Mouse (Mus musculus): Measurements from ENCODE around the gene Kcnt2. TPM values are rescaled to one million over a fixed set of nuclear protein-coding genes. Genes with fewer than 3 reads are reported as not detected.

Kcnt2 gene
- polyA plus RNA-seq, 1 experiment from 2014 or later = 2.6 TPM

GRCm38 (mm10) chr1:140491406-140491805, 245.4 kb downstream of the Kcnt2 start:
- Histone ChIP-seq H3K9ac (replicated peaks) (no peak overlapping the region), H3K27me3 (no peaks in the 10 kb centered on the region), H3K4me3 (replicated peaks) (no peak overlapping the region), H3K36me3 (no peaks in the 10 kb centered on the region), H3K27ac (0 out of 2 replicates have a peak overlapping the region, but pooled peaks have one; percentile 20), H3K9me3 (no peaks in the 10 kb centered on the region), H3K4me2 (no peak overlapping the region), H3K4me1 (replicated peaks) (peaks cover 9% of the 10 kb centered on the region; the same call in 1 of the 2 replicates)
- no peak for ATAC-seq (ENCODE audit: insufficient number of reproducible peaks, insufficient read depth, low FRiP score, low TSS enrichment, low read depth)
- WGBS = 89% methylated on average over 1 of the region's 1 CpGs

- Histone ChIP-seq H3K27me3 (no peaks in the 10 kb centered on the region), H3K4me2 (no peak overlapping the region), H3K9ac (replicated peaks) (no peak overlapping the region), H3K9me3 (no peaks in the 10 kb centered on the region), H3K27ac (no peak overlapping the region), H3K4me1 (replicated peaks) (peaks cover 9% of the 10 kb centered on the region; the same call in 1 of the 2 replicates), H3K4me3 (replicated peaks) (no peak overlapping the region), H3K36me3 (no peaks in the 10 kb centered on the region)
- no peak for ATAC-seq (ENCODE audit: insufficient number of reproducible peaks, insufficient read depth, low FRiP score, low TSS enrichment, low read depth)
- WGBS = 77% methylated on average over 2 of the region's 2 CpGs
Measured at GRCm38 (mm10) chr1:140492237-140492636, 246.3 kb downstream of the Kcnt2 start.

- Histone ChIP-seq H3K27ac (no peak overlapping the region), H3K9me3 (no peaks in the 10 kb centered on the region), H3K9ac (replicated peaks) (no peak overlapping the region), H3K4me3 (replicated peaks) (no peak overlapping the region), H3K4me2 (no peak overlapping the region), H3K36me3 (no peaks in the 10 kb centered on the region), H3K27me3 (no peaks in the 10 kb centered on the region), H3K4me1 (replicated peaks) (no peaks in the 10 kb centered on the region)
- no peak for ATAC-seq (ENCODE audit: insufficient number of reproducible peaks, insufficient read depth, low FRiP score, low TSS enrichment, low read depth)
Measured at GRCm38 (mm10) chr1:140513451-140513850, 267.5 kb downstream of the Kcnt2 start.

- 36% methylated on average over 4 of the region's 4 CpGs for WGBS
- H3K9me3 ChIP-seq = no peaks in the 10 kb centered on the region
- H3K27me3 ChIP-seq = no peaks in the 10 kb centered on the region
- no peak overlapping the region for H3K4me2 ChIP-seq
- H3K9ac ChIP-seq (replicated peaks) = no peak overlapping the region
- H3K4me3 ChIP-seq (replicated peaks) = no peak overlapping the region
- ATAC-seq (ENCODE audit: insufficient number of reproducible peaks, insufficient read depth, low FRiP score, low TSS enrichment, low read depth) = no peak
- no peak overlapping the region for H3K27ac ChIP-seq
- no peaks in the 10 kb centered on the region for H3K36me3 ChIP-seq
- no peaks in the 10 kb centered on the region for H3K4me1 ChIP-seq (replicated peaks)
Measured at GRCm38 (mm10) chr1:140531285-140531908, 285.4 kb downstream of the Kcnt2 start.

GRCm38 (mm10) chr1:140534849-140535248, 288.9 kb downstream of the Kcnt2 start:
- no peaks in the 10 kb centered on the region for H3K27me3 ChIP-seq

GRCm38 (mm10) chr1:140542066-140542465, 296.1 kb downstream of the Kcnt2 start:
- ATAC-seq (ENCODE audit: insufficient number of reproducible peaks, insufficient read depth, low FRiP score, low TSS enrichment, low read depth) = no peak
- WGBS = 82% methylated on average over 3 of the region's 3 CpGs

More at GRCm38 (mm10) chr1:140534849-140535248, 288.9 kb downstream of the Kcnt2 start:
- no peak overlapping the region for H3K4me3 ChIP-seq (replicated peaks)
- no peak for ATAC-seq (ENCODE audit: insufficient number of reproducible peaks, insufficient read depth, low FRiP score, low TSS enrichment, low read depth)
- no peaks in the 10 kb centered on the region for H3K9me3 ChIP-seq
- no peak overlapping the region for H3K9ac ChIP-seq (replicated peaks)
- no peaks in the 10 kb centered on the region for H3K36me3 ChIP-seq
- H3K4me1 ChIP-seq (replicated peaks) = no peaks in the 10 kb centered on the region
- no peak overlapping the region for H3K4me2 ChIP-seq
- H3K27ac ChIP-seq = no peak overlapping the region

GRCm38 (mm10) chr1:140548711-140549110, 302.8 kb downstream of the Kcnt2 start:
- no peak overlapping the region for H3K9ac ChIP-seq (replicated peaks)
- H3K4me2 ChIP-seq = no peak overlapping the region
- H3K27me3 ChIP-seq = no peaks in the 10 kb centered on the region
- H3K4me1 ChIP-seq (replicated peaks) = no peaks in the 10 kb centered on the region
- no peak overlapping the region for H3K4me3 ChIP-seq (replicated peaks)
- no peaks in the 10 kb centered on the region for H3K9me3 ChIP-seq
- ATAC-seq (ENCODE audit: insufficient number of reproducible peaks, insufficient read depth, low FRiP score, low TSS enrichment, low read depth) = no peak
- H3K36me3 ChIP-seq = no peaks in the 10 kb centered on the region
- no peak overlapping the region for H3K27ac ChIP-seq

More at GRCm38 (mm10) chr1:140542066-140542465, 296.1 kb downstream of the Kcnt2 start:
- Histone ChIP-seq H3K36me3 (no peaks in the 10 kb centered on the region), H3K27me3 (no peaks in the 10 kb centered on the region), H3K9ac (replicated peaks) (no peak overlapping the region), H3K4me1 (replicated peaks) (no peaks in the 10 kb centered on the region), H3K27ac (no peak overlapping the region), H3K4me3 (replicated peaks) (no peak overlapping the region), H3K9me3 (no peaks in the 10 kb centered on the region), H3K4me2 (no peak overlapping the region)

- Histone ChIP-seq H3K27ac (no peak overlapping the region), H3K9me3 (no peaks in the 10 kb centered on the region), H3K36me3 (no peaks in the 10 kb centered on the region), H3K9ac (replicated peaks) (no peak overlapping the region), H3K4me2 (no peak overlapping the region), H3K27me3 (no peaks in the 10 kb centered on the region), H3K4me3 (replicated peaks) (no peak overlapping the region), H3K4me1 (replicated peaks) (no peaks in the 10 kb centered on the region)
- no peak for ATAC-seq (ENCODE audit: insufficient number of reproducible peaks, insufficient read depth, low FRiP score, low TSS enrichment, low read depth)
Measured at GRCm38 (mm10) chr1:140560801-140561200, 314.8 kb downstream of the Kcnt2 start.

- no peak overlapping the region for H3K9ac ChIP-seq (replicated peaks)
- 80% methylated on average over 7 of the region's 7 CpGs for WGBS
- ATAC-seq (ENCODE audit: insufficient number of reproducible peaks, insufficient read depth, low FRiP score, low TSS enrichment, low read depth) = no peak
Measured at GRCm38 (mm10) chr1:140572141-140572540, 326.2 kb downstream of the Kcnt2 start.

GRCm38 (mm10) chr1:140578607-140579006, 332.6 kb downstream of the Kcnt2 start:
- Histone ChIP-seq H3K4me1 (replicated peaks) (no peaks in the 10 kb centered on the region), H3K27ac (no peak overlapping the region), H3K36me3 (no peaks in the 10 kb centered on the region), H3K4me2 (no peak overlapping the region), H3K27me3 (no peaks in the 10 kb centered on the region), H3K9me3 (no peaks in the 10 kb centered on the region), H3K9ac (replicated peaks) (no peak overlapping the region), H3K4me3 (replicated peaks) (no peak overlapping the region)
- 81% methylated on average over 3 of the region's 3 CpGs for WGBS
- ATAC-seq (ENCODE audit: insufficient number of reproducible peaks, insufficient read depth, low FRiP score, low TSS enrichment, low read depth) = no peak

More at GRCm38 (mm10) chr1:140572141-140572540, 326.2 kb downstream of the Kcnt2 start:
- Histone ChIP-seq H3K4me3 (replicated peaks) (no peak overlapping the region), H3K27me3 (no peaks in the 10 kb centered on the region), H3K9me3 (no peaks in the 10 kb centered on the region), H3K36me3 (no peaks in the 10 kb centered on the region), H3K4me2 (no peak overlapping the region), H3K4me1 (replicated peaks) (no peaks in the 10 kb centered on the region), H3K27ac (no peak overlapping the region)

GRCm38 (mm10) chr1:140588302-140588701, 342.3 kb downstream of the Kcnt2 start:
- no peaks in the 10 kb centered on the region for H3K27me3 ChIP-seq
- H3K27ac ChIP-seq = no peak overlapping the region
- H3K4me3 ChIP-seq (replicated peaks) = no peak overlapping the region
- WGBS = 73% methylated on average over 3 of the region's 3 CpGs
- no peak for ATAC-seq (ENCODE audit: insufficient number of reproducible peaks, insufficient read depth, low FRiP score, low TSS enrichment, low read depth)
- no peaks in the 10 kb centered on the region for H3K4me1 ChIP-seq (replicated peaks)
- H3K4me2 ChIP-seq = no peak overlapping the region
- H3K9me3 ChIP-seq = no peaks in the 10 kb centered on the region
- no peak overlapping the region for H3K9ac ChIP-seq (replicated peaks)
- H3K36me3 ChIP-seq = no peaks in the 10 kb centered on the region

GRCm38 (mm10) chr1:140608765-140609297, 362.9 kb downstream of the Kcnt2 start:
- Histone ChIP-seq H3K27ac (no peak overlapping the region), H3K27me3 (no peaks in the 10 kb centered on the region), H3K4me1 (replicated peaks) (no peaks in the 10 kb centered on the region), H3K4me2 (no peak overlapping the region), H3K9ac (replicated peaks) (no peak overlapping the region), H3K9me3 (no peaks in the 10 kb centered on the region), H3K36me3 (no peaks in the 10 kb centered on the region), H3K4me3 (replicated peaks) (no peak overlapping the region)
- 81% methylated on average over 4 of the region's 4 CpGs for WGBS
- no peak for ATAC-seq (ENCODE audit: insufficient number of reproducible peaks, insufficient read depth, low FRiP score, low TSS enrichment, low read depth)

All from limb, embryonic 12.5 days (tissue).